Mouse (Mus musculus) lung, embryonic 14.5 days (tissue): Measurements from ENCODE around the gene Izumo4. TPM values are rescaled to one million over a fixed set of nuclear protein-coding genes. Genes with fewer than 3 reads are reported as not detected.

Experiments
- ATAC-seq: fragments of 200-750 bp; cut with Nextera tagmentation; 2 replicates; pipeline ENCODE4 v1.8.0; 2017; ENCODE audit warnings: mild to moderate bottlenecking, moderate TSS enrichment, moderate library complexity; ENCODE audit not compliant: insufficient read depth
- DNase-seq: peaks from one replicate; pipeline ENCODE4 v3.0.0-alpha.2; 2015
- H3K27ac ChIP-seq: fragments of 300-500 bp; sonication (generic); 2 replicates; pipeline ENCODE4 v1.5.1; 2014; ENCODE audit warnings: low read depth, mild to moderate bottlenecking, moderate library complexity
- H3K27me3 ChIP-seq: fragments of 300-500 bp; sonication (generic); 2 replicates; pipeline ENCODE4 v1.6.1; 2014; ENCODE audit warnings: low read length, control low read depth; ENCODE audit not compliant: insufficient read depth
- H3K36me3 ChIP-seq: fragments of 300-500 bp; sonication (generic); 2 replicates; pipeline ENCODE4 v1.6.1; 2014; ENCODE audit warnings: control low read depth; ENCODE audit not compliant: insufficient read depth
- H3K4me1 ChIP-seq: fragments of 300-500 bp; sonication (generic); 2 replicates; pipeline ENCODE4 v1.6.1; 2014; ENCODE audit warnings: antibody characterized with exemption, control low read depth; ENCODE audit not compliant: insufficient read depth
- H3K4me2 ChIP-seq: fragments of 300-500 bp; sonication (generic); 2 replicates; pipeline ENCODE4 v1.6.1; 2014; ENCODE audit warnings: mild to moderate bottlenecking
- H3K4me3 ChIP-seq: fragments of 300-500 bp; sonication (generic); 2 replicates; pipeline ENCODE4 v1.5.1; 2014; ENCODE audit warnings: low read depth, low read length
- H3K9ac ChIP-seq: fragments of 300-500 bp; sonication (generic); 2 replicates; pipeline ENCODE4 v1.6.1; 2014
- H3K9me3 ChIP-seq: fragments of 300-500 bp; sonication (generic); 2 replicates; pipeline ENCODE4 v1.6.1; 2016; ENCODE audit warnings: low read depth, low read length, control low read depth
- CTCF ChIP-seq: IDR thresholded peaks from 2 replicates; pipeline ENCODE4 v1.5.1; 2016; ENCODE audit warnings: antibody characterized with exemption, low read depth
- WGBS: fragments of 180-500 bp; shearing (Covaris S2); extraction: QIAGEN DNeasy Blood & Tissue Kit; methylation state at CpG from one replicate; pipeline ENCODE4 v1.1.7; 2014; 5-methylcytosine and 5-hydroxymethylcytosine counted together
- polyA plus RNA-seq: library from polyadenylated mRNA; unstranded; fragments of >200 nt; fragmentation: Nextera tagmentation; extraction: Ambion mirVana; gene quantifications from 2 replicates; pipeline ENCODE4 v1.2.1, GENCODE M21; 2014

Izumo4 gene
- polyA plus RNA-seq, 1 experiment from 2014 or later = 7.3 TPM

- Histone ChIP-seq H3K4me2 (peak overlapping the region; percentile 88), H3K4me1 (peaks cover 39% of the 10 kb centered on the region), H3K27me3 (no peaks in the 10 kb centered on the region), H3K27ac (peak overlapping the region; percentile 84), H3K9ac (peak overlapping the region; percentile 98), H3K4me3 (peak overlapping the region; percentile 98), H3K9me3 (no peaks in the 10 kb centered on the region), H3K36me3 (peaks cover 35% of the 10 kb centered on the region)
- TF ChIP-seq CTCF = no peak
- peak; percentile 27 for DNase-seq
- WGBS = under 1% methylated on average over 33 of the region's 54 CpGs
- ATAC-seq = peak; percentile 9
Observed at GRCm38 (mm10) chr10:80675405-80676197, 26.4 kb upstream of the Izumo4 start.

GRCm38 (mm10) chr10:80676198-80676928, 25.6 kb upstream of the Izumo4 start:
- ATAC-seq (peak; percentile 89), DNase-seq (peak; percentile 100)
- Histone ChIP-seq H3K27me3 (no peaks in the 10 kb centered on the region), H3K4me1 (peaks cover 39% of the 10 kb centered on the region), H3K27ac (peak overlapping the region; percentile 99), H3K4me2 (peak overlapping the region; percentile 91), H3K9ac (peak overlapping the region; percentile 98), H3K36me3 (peaks cover 28% of the 10 kb centered on the region), H3K4me3 (peak overlapping the region; percentile 98), H3K9me3 (no peaks in the 10 kb centered on the region)
- WGBS = under 1% methylated on average over 78 of the region's 78 CpGs
- no peak for TF ChIP-seq CTCF

GRCm38 (mm10) chr10:80677128-80677875, 24.7 kb upstream of the Izumo4 start:
- Histone ChIP-seq H3K27me3 (no peaks in the 10 kb centered on the region), H3K4me2 (peak overlapping the region; percentile 91), H3K4me3 (peak overlapping the region; percentile 98), H3K36me3 (peaks cover 18% of the 10 kb centered on the region), H3K9me3 (no peaks in the 10 kb centered on the region), H3K9ac (peak overlapping the region; percentile 80), H3K4me1 (peaks cover 39% of the 10 kb centered on the region), H3K27ac (peak overlapping the region; percentile 99)
- TF ChIP-seq CTCF = no peak
- WGBS = 22% methylated on average over 9 of the region's 9 CpGs
- ATAC-seq = peak; percentile 0; the same call in 1 of the 2 replicates
- DNase-seq = peak; percentile 43

- Histone ChIP-seq H3K4me1 (peaks cover 39% of the 10 kb centered on the region), H3K27ac (peak within 1 kb of the TSS; percentile 99), H3K36me3 (peaks cover 11% of the 10 kb centered on the region; the same call in 1 of the 2 replicates), H3K9ac (peak within 1 kb of the TSS; percentile 80), H3K9me3 (no peaks in the 10 kb centered on the region), H3K4me2 (peak within 1 kb of the TSS; percentile 91), H3K27me3 (no peaks in the 10 kb centered on the region), H3K4me3 (peak within 1 kb of the TSS; percentile 98)
- WGBS = 7% methylated on average over 8 of the region's 8 CpGs
- ATAC-seq (peak; percentile 45), DNase-seq (peak; percentile 96)
- TF ChIP-seq CTCF = no peak
Observed at GRCm38 (mm10) chr10:80677942-80678436, 24.0 kb upstream of the Izumo4 start, which contains the start of gene Mknk2. Mknk2 (minus strand) TSS chr10:80678112.

GRCm38 (mm10) chr10:80678601-80679377, 23.2 kb upstream of the Izumo4 start:
- Histone ChIP-seq H3K9ac (peak overlapping the region; percentile 80), H3K36me3 (0 out of 2 replicates have a peak, but pooled peaks cover 10% of the 10 kb centered on the region), H3K27me3 (no peaks in the 10 kb centered on the region), H3K4me2 (peak overlapping the region; percentile 91), H3K4me1 (peaks cover 36% of the 10 kb centered on the region), H3K9me3 (no peaks in the 10 kb centered on the region), H3K4me3 (0 out of 2 replicates have a peak overlapping the region, but pooled peaks have one; percentile 98), H3K27ac (peak overlapping the region; percentile 99)
- no peak for TF ChIP-seq CTCF
- DNase-seq = peak; percentile 71
- WGBS = 46% methylated on average over 9 of the region's 10 CpGs
- 0 out of 2 replicates have a peak, but pooled peaks have one; percentile 0 for ATAC-seq
